Mouse (Mus musculus) intestine, postnatal 0 days (tissue): ENCODE measurements around the gene P2rx2. TPM values are rescaled to one million over a fixed set of nuclear protein-coding genes. Genes with fewer than 3 reads are reported as not detected.

ENCODE experiments used
- ATAC-seq: fragments of 200-750 bp; cut with Nextera tagmentation; 2 replicates; pipeline ENCODE4 v1.8.0; 2017; ENCODE audit warnings: mild to moderate bottlenecking, moderate TSS enrichment, moderate library complexity
- H3K27ac ChIP-seq: fragments of 300-500 bp; sonication (generic); 2 replicates; pipeline ENCODE4 v1.5.1; 2014; ENCODE audit warnings: mild to moderate bottlenecking, low read depth, low read length, moderate library complexity
- H3K27me3 ChIP-seq: fragments of 300-500 bp; sonication (generic); replicated peaks from 2 replicates; pipeline ENCODE4 v1.6.1; 2014; ENCODE audit warnings: low read length, mixed read lengths; ENCODE audit not compliant: control insufficient read depth, insufficient read depth
- H3K36me3 ChIP-seq: fragments of 300-500 bp; sonication (generic); 2 replicates; pipeline ENCODE4 v1.6.1; 2014; ENCODE audit warnings: mild to moderate bottlenecking, moderate library complexity; ENCODE audit not compliant: control insufficient read depth, insufficient read depth
- H3K4me1 ChIP-seq: fragments of 300-500 bp; sonication (generic); replicated peaks from 2 replicates; pipeline ENCODE4 v1.6.1; 2014; ENCODE audit warnings: antibody characterized with exemption, low read length, mixed read lengths; ENCODE audit not compliant: control insufficient read depth, insufficient read depth
- H3K4me2 ChIP-seq: fragments of 300-500 bp; sonication (generic); replicated peaks from 2 replicates; pipeline ENCODE4 v1.6.1; 2014; ENCODE audit warnings: low read depth, mild to moderate bottlenecking, moderate library complexity
- H3K4me3 ChIP-seq: fragments of 300-500 bp; sonication (generic); 2 replicates; pipeline ENCODE4 v1.5.1; 2014; ENCODE audit warnings: low read depth, low read length
- H3K9ac ChIP-seq: fragments of 300-500 bp; sonication (generic); 2 replicates; pipeline ENCODE4 v1.6.1; 2014; ENCODE audit warnings: mild to moderate bottlenecking, low read depth, low read length
- H3K9me3 ChIP-seq: fragments of 300-500 bp; sonication (generic); 2 replicates; pipeline ENCODE4 v1.6.1; 2016; ENCODE audit warnings: mixed run types; ENCODE audit not compliant: control insufficient read depth
- CTCF ChIP-seq: sonication (generic); IDR thresholded peaks from 2 replicates; pipeline ENCODE4 v1.5.1; 2016; ENCODE audit warnings: low read depth, mild to moderate bottlenecking, control low read depth, antibody characterized with exemption, moderate library complexity
- WGBS: fragments of 180-500 bp; shearing (Covaris S2); extraction: QIAGEN DNeasy Blood & Tissue Kit; methylation state at CpG from one replicate; pipeline ENCODE4 v1.1.7; 2014; 5-methylcytosine and 5-hydroxymethylcytosine counted together
- polyA plus RNA-seq: library from polyadenylated mRNA; unstranded; fragments of >200 nt; fragmentation: Nextera tagmentation; extraction: Ambion mirVana; gene quantifications from 2 replicates; pipeline ENCODE4 v1.2.1, GENCODE M21; 2015

The P2rx2 gene
- polyA plus RNA-seq, 1 experiment from 2014 or later: 1.6 TPM

- Histone ChIP-seq H3K4me2 (no peak overlapping the region), H3K9ac (no peak overlapping the region), H3K4me1 (peaks cover 6% of the 10 kb centered on the region; the same call in 1 of the 2 replicates), H3K27me3 (no peaks in the 10 kb centered on the region; the same call in 1 of the 2 replicates), H3K4me3 (no peak overlapping the region), H3K27ac (no peak overlapping the region), H3K36me3 (peaks cover 3% of the 10 kb centered on the region; the same call in 1 of the 2 replicates), H3K9me3 (no peaks in the 10 kb centered on the region)
- no peak for ATAC-seq
- 82% methylated on average over 6 of the region's 6 CpGs for WGBS
- TF ChIP-seq CTCF: no peak
Observed at GRCm38 (mm10) chr5:110384491-110384890, 41.5 kb upstream of the P2rx2 start.

GRCm38 (mm10) chr5:110379823-110380222 is 36.8 kb upstream of the P2rx2 start:
- no peak overlapping the region for H3K27ac ChIP-seq
- no peaks in the 10 kb centered on the region for H3K4me1 ChIP-seq
- no peaks in the 10 kb centered on the region for H3K27me3 ChIP-seq
- no peak overlapping the region for H3K4me2 ChIP-seq
- H3K9ac ChIP-seq: no peak overlapping the region
- H3K9me3 ChIP-seq: no peaks in the 10 kb centered on the region
- peaks cover 49% of the 10 kb centered on the region for H3K36me3 ChIP-seq
- no peak overlapping the region for H3K4me3 ChIP-seq
- ATAC-seq: no peak
- WGBS: 86% methylated on average over 4 of the region's 4 CpGs
- no peak for TF ChIP-seq CTCF

- no peak for TF ChIP-seq CTCF
- Histone ChIP-seq H3K27ac (no peak overlapping the region), H3K4me1 (no peaks in the 10 kb centered on the region), H3K27me3 (no peaks in the 10 kb centered on the region), H3K9ac (no peak overlapping the region), H3K9me3 (no peaks in the 10 kb centered on the region), H3K4me2 (no peak overlapping the region), H3K36me3 (peaks cover 55% of the 10 kb centered on the region), H3K4me3 (no peak overlapping the region)
- 90% methylated on average over 15 of the region's 15 CpGs for WGBS
- ATAC-seq: no peak
Observed at GRCm38 (mm10) chr5:110379086-110379485, 36.1 kb upstream of the P2rx2 start.

DNA sequence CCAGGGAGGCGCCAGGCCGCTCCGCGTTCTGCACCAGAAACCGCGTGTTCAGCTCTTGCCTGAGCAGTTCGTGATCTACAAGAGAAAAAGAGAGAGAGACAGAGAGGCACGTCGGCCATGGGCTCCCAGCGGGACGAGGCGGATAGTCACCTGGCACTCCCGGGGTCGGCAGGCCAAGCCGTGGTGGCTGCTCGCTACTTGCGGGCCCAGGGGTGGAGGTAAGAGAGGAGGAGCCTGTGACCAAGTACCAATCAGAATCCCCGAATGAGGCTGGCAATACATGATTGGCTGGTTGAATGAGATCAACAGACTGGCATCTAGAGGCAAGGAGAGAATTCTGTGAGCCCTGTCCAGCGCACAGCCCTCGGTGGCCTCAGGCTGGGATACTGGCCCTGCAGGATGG is 35.2 kb upstream of the P2rx2 start:
- no peak for TF ChIP-seq CTCF
- Histone ChIP-seq H3K36me3 (peaks cover 57% of the 10 kb centered on the region), H3K9me3 (no peaks in the 10 kb centered on the region), H3K9ac (no peak overlapping the region), H3K4me3 (no peak overlapping the region), H3K4me2 (no peak overlapping the region), H3K4me1 (no peaks in the 10 kb centered on the region), H3K27ac (no peak overlapping the region), H3K27me3 (no peaks in the 10 kb centered on the region)
- no peak for ATAC-seq
- WGBS: 59% methylated on average over 20 of the region's 20 CpGs

DNA sequence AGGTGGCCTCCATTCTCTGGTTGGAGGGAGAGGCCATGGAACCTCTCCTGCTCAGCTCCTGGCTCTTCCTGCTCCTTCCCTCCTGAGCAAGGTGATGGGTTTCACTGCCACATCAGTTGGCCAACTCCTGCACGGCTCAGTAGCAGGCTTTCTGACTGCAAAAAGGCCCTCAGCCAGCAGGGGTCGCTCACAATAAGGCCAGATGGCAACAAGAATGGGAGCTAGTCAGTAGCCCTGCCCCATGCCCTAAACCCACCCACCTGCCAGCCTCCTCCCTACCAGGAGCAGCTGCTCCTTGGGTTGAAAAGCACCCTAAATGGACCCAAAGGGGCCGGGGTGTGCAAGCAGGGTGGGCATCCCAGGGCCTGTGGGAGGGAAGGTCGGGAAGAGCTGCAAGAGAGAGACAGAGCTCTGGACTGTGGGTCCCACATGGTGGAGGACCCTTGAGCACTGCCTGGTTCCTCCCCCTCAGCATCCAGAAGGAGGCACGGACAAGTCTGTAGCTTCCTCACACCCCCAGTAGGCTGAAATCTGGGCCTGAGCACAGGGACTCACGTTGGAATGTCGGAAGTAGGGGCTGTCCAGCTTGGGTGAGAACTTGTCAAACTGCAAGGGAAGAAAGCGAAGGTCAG is 33.9 kb upstream of the P2rx2 start:
- H3K4me1 ChIP-seq: no peaks in the 10 kb centered on the region
- peak; percentile 80 for TF ChIP-seq CTCF
- no peaks in the 10 kb centered on the region for H3K27me3 ChIP-seq
- H3K36me3 ChIP-seq: peaks cover 55% of the 10 kb centered on the region
- ATAC-seq: no peak
- H3K27ac ChIP-seq: no peak overlapping the region
- no peak overlapping the region for H3K4me2 ChIP-seq
- no peak overlapping the region for H3K4me3 ChIP-seq
- no peak overlapping the region for H3K9ac ChIP-seq
- no peaks in the 10 kb centered on the region for H3K9me3 ChIP-seq
- 64% methylated on average over 8 of the region's 8 CpGs for WGBS

GRCm38 (mm10) chr5:110363822-110364545 is 21.0 kb upstream of the P2rx2 start:
- WGBS: 54% methylated on average over 11 of the region's 11 CpGs
- 0 out of 2 replicates have a peak, but pooled peaks cover 4% of the 10 kb centered on the region for H3K4me1 ChIP-seq
- peaks cover 12% of the 10 kb centered on the region for H3K36me3 ChIP-seq
- peak overlapping the region; percentile 47 for H3K4me3 ChIP-seq
- no peaks in the 10 kb centered on the region for H3K9me3 ChIP-seq
- peak overlapping the region; percentile 88 for H3K4me2 ChIP-seq
- 0 out of 2 replicates have a peak, but pooled peaks have one; percentile 18 for TF ChIP-seq CTCF
- peak; percentile 21; the same call in 1 of the 2 replicates for ATAC-seq
- H3K9ac ChIP-seq: peak overlapping the region; percentile 51; the same call in 1 of the 2 replicates
- no peaks in the 10 kb centered on the region for H3K27me3 ChIP-seq
- no peak overlapping the region for H3K27ac ChIP-seq
